Mouse (Mus musculus) kidney, adult 2 months (tissue): ENCODE measurements around the gene Ldha.
"Not testable (repeated sequence)": the region's sequence is repeated elsewhere in the genome, so short reads cannot be mapped to it uniquely, and the experiment has no call there.

Experiments used
- CTCF ChIP-seq: fragments of 200-500 bp; conservative IDR thresholded peaks from 2 replicates; pipeline ENCODE4 v1.5.1; 2011; ENCODE audit warnings: low read depth, mild to moderate bottlenecking, control low read depth, low read length, moderate library complexity, mixed read lengths; ENCODE audit not compliant: insufficient read depth, insufficient read length
- POLR2A ChIP-seq: fragments of 200-500 bp; IDR thresholded peaks from one replicate; pipeline ENCODE4 v1.6.1; 2011; ENCODE audit warnings: low read depth, low read length, control low read depth

- not testable (repeated sequence) for TF ChIP-seq CTCF, POLR2A
Measured at GRCm38 (mm10) chr7:46881941-46882340, 40.7 kb downstream of the Ldha start.
